Mouse (Mus musculus) embryo, embryonic 10 days (tissue): ENCODE data around the gene Nvl.

Experiments used
- DNase-seq: peaks from one replicate; pipeline ENCODE4 v3.0.0-alpha.2; 2015; ENCODE audit warnings: low spot score

Nvl gene

GRCm38 (mm10) chr1:181068344-181068743, 75.7 kb downstream of the Nvl start:
- no peak for DNase-seq

GRCm38 (mm10) chr1:181064648-181065047, 79.4 kb downstream of the Nvl start:
- no peak for DNase-seq

GRCm38 (mm10) chr1:181063991-181064390, 80.0 kb downstream of the Nvl start:
- no peak for DNase-seq

- no peak for DNase-seq
Measured at GRCm38 (mm10) chr1:181061784-181062485, 82.1 kb downstream of the Nvl start.

- no peak for DNase-seq
Measured at GRCm38 (mm10) chr1:181052898-181053297, 91.1 kb downstream of the Nvl start.

- DNase-seq: no peak
Measured at GRCm38 (mm10) chr1:181050937-181051336, 93.1 kb downstream of the Nvl start, which contains the start of gene 9130409I23Rik. 9130409I23Rik (plus strand) TSS chr1:181051237.

GRCm38 (mm10) chr1:181049328-181049842, 94.6 kb downstream of the Nvl start:
- DNase-seq: no peak

- DNase-seq: no peak
Measured at GRCm38 (mm10) chr1:181047520-181047919, 96.5 kb downstream of the Nvl start.

GRCm38 (mm10) chr1:181039652-181040051, 104.4 kb downstream of the Nvl start:
- DNase-seq: peak; percentile 56

- no peak for DNase-seq
Measured at GRCm38 (mm10) chr1:181037623-181038022, 106.4 kb downstream of the Nvl start.
